Mouse (Mus musculus) heart, adult 2 months (tissue): Measurements from ENCODE around the gene Slc34a2. TPM values are rescaled to one million over a fixed set of nuclear protein-coding genes. Genes with fewer than 3 reads are reported as not detected.

Source experiments
- DNase-seq, 2 experiments: peaks; one replicate each; pipeline ENCODE4 v3.0.0; 2021
- H3K27ac ChIP-seq: fragments of 200-600 bp; 2 replicates; pipeline ENCODE4 v1.8.1; 2022
- H3K27me3 ChIP-seq: fragments of 200-500 bp; 2 replicates; pipeline ENCODE4 v1.6.1; 2012; ENCODE audit warnings: mild to moderate bottlenecking, low read length, inconsistent platforms, mixed read lengths; ENCODE audit not compliant: control insufficient read depth, insufficient read depth
- H3K36me3 ChIP-seq: fragments of 200-500 bp; 2 replicates; pipeline ENCODE4 v1.6.1; 2012; ENCODE audit warnings: low read length, inconsistent platforms; ENCODE audit not compliant: control insufficient read depth, insufficient read depth
- H3K4me1 ChIP-seq: fragments of 200-500 bp; 2 replicates; pipeline ENCODE4 v1.6.1; 2011; ENCODE audit warnings: low read length; ENCODE audit not compliant: control insufficient read depth, insufficient read depth
- H3K4me3 ChIP-seq: fragments of 200-600 bp; 2 replicates; pipeline ENCODE4 v1.8.1; 2022
- H3K79me2 ChIP-seq: fragments of 200-500 bp; replicated peaks from 2 replicates; pipeline ENCODE4 v1.6.1; 2012; ENCODE audit warnings: mild to moderate bottlenecking, inconsistent platforms, low read length, moderate library complexity, mixed read lengths; ENCODE audit not compliant: control insufficient read depth, insufficient read depth
- H3K9ac ChIP-seq: fragments of 200-500 bp; 2 replicates; pipeline ENCODE4 v1.6.1; 2012; ENCODE audit warnings: low read depth, mild to moderate bottlenecking, control low read depth, inconsistent platforms, low read length, mixed read lengths
- CTCF ChIP-seq: fragments of 200-600 bp; IDR thresholded peaks from 2 replicates; pipeline ENCODE4 v1.8.1; 2022; ENCODE audit warnings: antibody characterized with exemption, mild to moderate bottlenecking, moderate library complexity
- EP300 ChIP-seq: fragments of 200-500 bp; IDR thresholded peaks from 2 replicates; pipeline ENCODE4 v1.6.1; 2011; ENCODE audit warnings: low read depth, low read length, control low read depth; ENCODE audit not compliant: insufficient read depth
- POLR2A ChIP-seq: fragments of 200-500 bp; IDR thresholded peaks from 2 replicates; pipeline ENCODE4 v1.6.1; 2011; ENCODE audit warnings: mild to moderate bottlenecking, low read depth, low read length, control low read depth; ENCODE audit not compliant: insufficient read depth
- whole genome bisulfite sequencing: fragments of 180-500 bp; shearing (Covaris S2); methylation state at CpG from one replicate; pipeline ENCODE4 v1.1.7; 2018; 5-methylcytosine and 5-hydroxymethylcytosine counted together
- intact Hi-C: fragments of 180-260 bp; cut with DNase I; formaldehyde crosslinking; loops from one replicate; pipeline ENCODE4 v1.15.1; 2025
- polyA plus RNA-seq: library from polyadenylated mRNA; depleted of rRNA; stranded (reverse); fragments of >200 nt; gene quantifications from 2 replicates; pipeline ENCODE4 v1.2.3, GENCODE M21; 2012
- total RNA-seq, 2 experiments: library from RNA; stranded (reverse); gene quantifications; 2 replicates each; pipeline ENCODE4 v1.2.3; 2021

The Slc34a2 gene
- total and polyA plus RNA-seq, 3 experiments: 1.7 TPM; not detected in 2

GRCm38 (mm10) chr5:53023901-53024300, 14.0 kb upstream of the Slc34a2 start:
- H3K27ac ChIP-seq: no peak overlapping the region
- 68% methylated on average over 5 of the region's 5 CpGs for WGBS
- no peak for DNase-seq
- H3K27me3 ChIP-seq: no peaks in the 10 kb centered on the region
- H3K9ac ChIP-seq: no peak overlapping the region
- H3K4me3 ChIP-seq: no peak overlapping the region
- intact Hi-C loops: no loop called here
- no peaks in the 10 kb centered on the region for H3K79me2 ChIP-seq
- H3K36me3 ChIP-seq: no peaks in the 10 kb centered on the region
- TF ChIP-seq EP300: no peak
- TF ChIP-seq CTCF: no peak
- no peak for TF ChIP-seq POLR2A
- peaks cover 3% of the 10 kb centered on the region; the same call in 1 of the 2 replicates for H3K4me1 ChIP-seq

GRCm38 (mm10) chr5:53025276-53025973, 12.5 kb upstream of the Slc34a2 start:
- intact Hi-C loops: no loop called here
- 47% methylated on average over 8 of the region's 8 CpGs for WGBS
- H3K9ac ChIP-seq: no peak overlapping the region
- no peaks in the 10 kb centered on the region for H3K79me2 ChIP-seq
- no peaks in the 10 kb centered on the region for H3K36me3 ChIP-seq
- H3K27ac ChIP-seq: no peak overlapping the region
- TF ChIP-seq POLR2A (no peak), EP300 (no peak), CTCF (no peak)
- DNase-seq: peak in 1 of 2 experiments; percentile 15
- H3K27me3 ChIP-seq: no peaks in the 10 kb centered on the region
- H3K4me3 ChIP-seq: no peak overlapping the region
- peaks cover 3% of the 10 kb centered on the region; the same call in 1 of the 2 replicates for H3K4me1 ChIP-seq

- DNase-seq: no peak
- Histone ChIP-seq H3K36me3 (no peaks in the 10 kb centered on the region), H3K4me3 (no peak overlapping the region), H3K27ac (no peak overlapping the region), H3K79me2 (no peaks in the 10 kb centered on the region), H3K4me1 (no peaks in the 10 kb centered on the region), H3K27me3 (no peaks in the 10 kb centered on the region), H3K9ac (no peak overlapping the region)
- WGBS: 58% methylated on average over 1 of the region's 1 CpGs
- no peak for TF ChIP-seq CTCF
- TF ChIP-seq POLR2A: no peak
- no peak for TF ChIP-seq EP300
- intact Hi-C loops: no loop called here
These were observed 6.5 kb upstream of the Slc34a2 start for GRCm38 (mm10) chr5:53031346-53031745.

- Histone ChIP-seq H3K4me3 (no peak overlapping the region), H3K36me3 (no peaks in the 10 kb centered on the region), H3K27me3 (no peaks in the 10 kb centered on the region), H3K4me1 (no peaks in the 10 kb centered on the region), H3K9ac (no peak overlapping the region), H3K27ac (no peak overlapping the region), H3K79me2 (no peaks in the 10 kb centered on the region)
- 61% methylated on average over 5 of the region's 5 CpGs for whole genome bisulfite sequencing
- TF ChIP-seq EP300 (no peak), POLR2A (no peak), CTCF (no peak)
- intact Hi-C loops: no loop called here
- peak in 1 of 2 experiments; percentile 6 for DNase-seq
These were observed 4.3 kb downstream of the Slc34a2 start for GRCm38 (mm10) chr5:53042034-53042748.

- no peak for TF ChIP-seq EP300
- 83% methylated on average over 8 of the region's 8 CpGs for WGBS
- peaks cover under 1% of the 10 kb centered on the region; the same call in 1 of the 2 replicates for H3K27me3 ChIP-seq
- H3K36me3 ChIP-seq: no peaks in the 10 kb centered on the region
- no peaks in the 10 kb centered on the region for H3K79me2 ChIP-seq
- no peak for DNase-seq
- H3K9ac ChIP-seq: no peak overlapping the region
- no peaks in the 10 kb centered on the region for H3K4me1 ChIP-seq
- no peak overlapping the region for H3K27ac ChIP-seq
- intact Hi-C loops: no loop called here
- no peak overlapping the region for H3K4me3 ChIP-seq
These were observed 5.0 kb downstream of the Slc34a2 start for GRCm38 (mm10) chr5:53042771-53043371.

- intact Hi-C loops: no loop called here
- Histone ChIP-seq H3K36me3 (no peaks in the 10 kb centered on the region), H3K27ac (no peak overlapping the region), H3K27me3 (peaks cover 2% of the 10 kb centered on the region; the same call in 1 of the 2 replicates), H3K9ac (no peak overlapping the region), H3K4me1 (no peaks in the 10 kb centered on the region), H3K79me2 (no peaks in the 10 kb centered on the region), H3K4me3 (no peak overlapping the region)
- WGBS: 54% methylated on average over 1 of the region's 1 CpGs
- no peak for DNase-seq
- TF ChIP-seq EP300: no peak
- no peak for TF ChIP-seq POLR2A
- TF ChIP-seq CTCF: no peak
These were observed 5.8 kb downstream of the Slc34a2 start for GRCm38 (mm10) chr5:53043716-53044115.
